Mouse (Mus musculus): Measurements from ENCODE around the gene Oprl1. TPM values are rescaled to one million over a fixed set of nuclear protein-coding genes. Genes with fewer than 3 reads are reported as not detected.
A peak's percentile ranks its signal among the peaks of the same experiment; 100 is the strongest.

Gene Oprl1
- total RNA-seq, 2 experiments from 2014 or later: not detected

GRCm38 (mm10) chr2:181691083-181691482, 23.7 kb upstream of the Oprl1 start:
- intact Hi-C loops (cut with DNase I): loop anchor here (10.0 kb wide), 1 partner anchor 174 kb away; the partner anchor contains the start of gene Polr3k
- no peak for DNase-seq

- no peak for DNase-seq
- intact Hi-C loops (cut with DNase I): loop anchor here (10.0 kb wide), 1 partner anchor 173 kb away; the partner anchor contains the start of gene Polr3k
These were observed 23.2 kb upstream of the Oprl1 start for GRCm38 (mm10) chr2:181691571-181691970.

GRCm38 (mm10) chr2:181692304-181692703, 22.5 kb upstream of the Oprl1 start:
- DNase-seq: no peak

GRCm38 (mm10) chr2:181693339-181694280, 21.2 kb upstream of the Oprl1 start, which contains the start of gene Rgs19:
TSS of gene Rgs19 (minus strand) at chr2:181693977.
- DNase-seq: peak; percentile 69 to 76
- intact Hi-C loops (cut with DNase I): loop anchor here (10.0 kb wide), 1 partner anchor 171 kb away; the partner anchor contains the start of gene Polr3k

More at GRCm38 (mm10) chr2:181692304-181692703, 22.5 kb upstream of the Oprl1 start:
- intact Hi-C loops (cut with DNase I): loop anchor here (10.0 kb wide), 1 partner anchor 172 kb away; the partner anchor contains the start of gene Polr3k

- intact Hi-C loops (cut with DNase I): loop anchor here (10.0 kb wide), 1 partner anchor 170 kb away; the partner anchor contains the start of gene Polr3k
- DNase-seq: no peak
These were observed 20.2 kb upstream of the Oprl1 start for GRCm38 (mm10) chr2:181694581-181694980.

GRCm38 (mm10) chr2:181695776-181696175, 19.0 kb upstream of the Oprl1 start:
- intact Hi-C loops (cut with DNase I): loop anchor here (10.0 kb wide), 1 partner anchor 169 kb away; the partner anchor contains the start of gene Polr3k
- no peak for DNase-seq

- no peak for DNase-seq
- intact Hi-C loops (cut with DNase I): loop anchor here (10.0 kb wide), 1 partner anchor 168 kb away; the partner anchor contains the start of gene Polr3k
These were observed 17.9 kb upstream of the Oprl1 start for GRCm38 (mm10) chr2:181696801-181697420.

- intact Hi-C loops (cut with DNase I): loop anchor here (10.0 kb wide), 1 partner anchor 167 kb away; the partner anchor contains the start of gene Polr3k
- DNase-seq: no peak
These were observed 16.6 kb upstream of the Oprl1 start, which contains the start of gene Lkaaear1 for GRCm38 (mm10) chr2:181698241-181698640. TSS of gene Lkaaear1 (minus strand) at chr2:181698442.

- intact Hi-C loops (cut with DNase I): loop anchor here (2.0 kb wide), 1 partner anchor 48 kb away; no protein-coding TSS in a partner anchor
- DNase-seq: no peak
These were observed 8.1 kb upstream of the Oprl1 start for GRCm38 (mm10) chr2:181706668-181707067.

- DNase-seq: no peak
- intact Hi-C loops (cut with DNase I): no loop called here
These were observed 1.1 kb upstream of the Oprl1 start for GRCm38 (mm10) chr2:181713749-181714148.

GRCm38 (mm10) chr2:181715382-181715781, 566 bp downstream of the Oprl1 start:
- intact Hi-C loops (cut with DNase I): no loop called here
- no peak for DNase-seq

- intact Hi-C loops (cut with DNase I): no loop called here
- DNase-seq: no peak
These were observed 2.2 kb downstream of the Oprl1 start for GRCm38 (mm10) chr2:181716991-181717390.

- intact Hi-C loops (cut with DNase I): no loop called here
- no peak for DNase-seq
These were observed 5.2 kb downstream of the Oprl1 start for GRCm38 (mm10) chr2:181720061-181720460.

- no peak for DNase-seq
- intact Hi-C loops (cut with DNase I): no loop called here
These were observed 6.4 kb downstream of the Oprl1 start for GRCm38 (mm10) chr2:181721200-181721599.

- DNase-seq: no peak
- intact Hi-C loops (cut with DNase I): no loop called here
These were observed 7.4 kb downstream of the Oprl1 start for GRCm38 (mm10) chr2:181722213-181722612.

- DNase-seq: no peak
- intact Hi-C loops (cut with DNase I): no loop called here
These were observed 12.9 kb downstream of the Oprl1 start for GRCm38 (mm10) chr2:181727659-181728262.

GRCm38 (mm10) chr2:181730051-181730450, 15.2 kb downstream of the Oprl1 start:
- DNase-seq: no peak
- intact Hi-C loops (cut with DNase I): no loop called here

GRCm38 (mm10) chr2:181752626-181753025, 37.8 kb downstream of the Oprl1 start:
- no peak for DNase-seq
- intact Hi-C loops (cut with DNase I): no loop called here

- DNase-seq: no peak
- intact Hi-C loops (cut with DNase I): no loop called here
These were observed 43.4 kb downstream of the Oprl1 start for GRCm38 (mm10) chr2:181758147-181758725.

- intact Hi-C loops (cut with DNase I): no loop called here
- no peak for DNase-seq
These were observed 44.2 kb downstream of the Oprl1 start for GRCm38 (mm10) chr2:181759041-181759440.

All from gastrocnemius, postnatal 36 days (tissue).